Mouse (Mus musculus): ENCODE results near the gene Hnrnpdl. TPM values are rescaled to one million over a fixed set of nuclear protein-coding genes. Genes with fewer than 3 reads are reported as not detected.

The Hnrnpdl gene
- polyA plus RNA-seq (2014; fragmentation: Illumina TruSeq; extraction: RNeasy Lipid Tissue Mini Kit (QIAGEN cat#74804)) = 323 TPM

DNA sequence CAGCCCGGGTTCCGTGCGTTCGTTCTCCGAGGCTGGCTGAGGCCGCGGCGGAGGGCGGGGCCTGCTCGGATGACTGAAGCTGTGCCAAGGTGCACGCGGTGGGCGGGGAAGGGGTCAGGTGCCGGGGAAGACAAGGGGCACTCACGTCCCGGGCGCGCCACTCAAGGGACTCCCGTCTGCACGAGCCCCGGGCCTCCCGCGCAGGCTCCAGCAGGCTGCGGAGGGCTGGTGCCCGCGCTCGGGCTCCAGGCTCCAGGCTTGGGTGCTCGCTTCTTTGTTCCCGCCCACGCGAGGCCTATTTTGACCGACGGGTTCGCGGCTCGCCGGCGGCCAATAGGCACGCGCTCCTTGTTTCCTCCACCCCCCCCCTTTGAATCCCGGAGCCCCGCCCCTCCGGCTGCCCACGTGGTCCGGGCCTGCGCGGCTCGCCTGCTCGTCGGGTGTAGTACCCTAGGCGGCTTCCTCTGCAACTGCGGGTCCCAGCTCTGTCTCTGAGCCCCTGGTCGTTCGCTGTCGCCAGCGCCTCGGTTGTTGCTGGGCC lies at the start of gene Hnrnpdl, which contains the start of gene Enoph1:
Gene Hnrnpdl (minus strand): TSS at position 63 of the 541 bp plus-strand sequence.
Gene Enoph1 (plus strand): TSS at position 384 of the 541 bp plus-strand sequence.

Other genes starting within 250 kb of the Hnrnpdl start
- gene Vamp9, start 133.4 kb downstream of the Hnrnpdl start, polyA plus RNA-seq (2014; fragmentation: Illumina TruSeq; extraction: RNeasy Lipid Tissue Mini Kit (QIAGEN cat#74804)) = not detected
- gene Hnrnpd, start 60.7 kb downstream of the Hnrnpdl start, polyA plus RNA-seq (2014; fragmentation: Illumina TruSeq; extraction: RNeasy Lipid Tissue Mini Kit (QIAGEN cat#74804)) = 857 TPM
- gene 4930524J08Rik, start 60.6 kb downstream of the Hnrnpdl start, polyA plus RNA-seq (2014; fragmentation: Illumina TruSeq; extraction: RNeasy Lipid Tissue Mini Kit (QIAGEN cat#74804)) = not detected
- gene Enoph1, start 321 bp upstream of the Hnrnpdl start, polyA plus RNA-seq (2014; fragmentation: Illumina TruSeq; extraction: RNeasy Lipid Tissue Mini Kit (QIAGEN cat#74804)) = 21.9 TPM
- 3.4 TPM for gene Tmem150c, start 120.1 kb upstream of the Hnrnpdl start, polyA plus RNA-seq (2014; fragmentation: Illumina TruSeq; extraction: RNeasy Lipid Tissue Mini Kit (QIAGEN cat#74804))

Data from ovary, adult 10 weeks (tissue).